24 mouse cellular contexts compared by ENCODE assay signal in the genomic region with DNA sequence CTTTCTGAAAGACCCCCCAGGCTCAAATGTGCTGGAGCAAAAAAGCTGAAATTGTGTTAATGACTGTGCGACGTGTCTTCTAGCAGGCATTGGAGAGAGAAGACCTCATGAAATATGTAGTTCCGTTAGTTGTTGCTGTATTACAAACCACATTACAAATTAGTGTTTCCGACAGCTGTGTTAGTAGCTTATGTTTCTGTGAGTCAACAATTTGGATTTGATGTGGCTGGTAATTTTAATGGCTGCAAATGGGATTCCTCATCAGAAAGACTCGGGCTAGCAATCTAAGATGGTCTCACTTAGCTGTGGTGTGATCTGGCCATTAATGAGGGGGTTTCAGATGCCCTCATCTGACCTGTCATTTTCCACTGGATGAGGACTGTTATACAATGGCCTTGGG.
"Had no signal": no experiment of that assay in that cellular context is flagged by ENCODE, and none has a peak within 500 bp of the region (broad histone marks: within the 10 kb centered on the region; RNA-seq: fewer than 3 reads in every experiment).

No protein-coding gene starts in this region.

- H3K9me3 ChIP-seq: hindbrain, embryonic 10.5 days; hindbrain, embryonic 12.5 days; intestine, embryonic 15.5 days; limb, embryonic 10.5 days; limb, embryonic 12.5 days had no signal

- H3K27me3 ChIP-seq: hindbrain, embryonic 12.5 days; intestine, embryonic 15.5 days; limb, embryonic 12.5 days had no signal

- DNase-seq: gastrocnemius, postnatal 14 days; gastrocnemius, postnatal 36 days; heart, adult 11 months; heart, adult 2 months; heart, postnatal 10 days; heart, postnatal 4 days; kidney, adult 18-20 months; kidney, adult 8-10 months; kidney, postnatal 10 days; kidney, postnatal 25 days; kidney, postnatal 4 days; liver had no signal

- H3K9ac ChIP-seq: hindbrain, embryonic 12.5 days; hindbrain, embryonic 14.5 days; intestine, embryonic 15.5 days; limb, embryonic 12.5 days had no signal

- H3K4me3 ChIP-seq: heart, adult 2 months; hindbrain, embryonic 10.5 days; hindbrain, embryonic 12.5 days; intestine, embryonic 15.5 days; layer of hippocampus, adult 2 months; left cerebral cortex, adult 2 months; limb, embryonic 10.5 days; limb, embryonic 12.5 days had no signal

- H3K27ac ChIP-seq: heart, adult 2 months; hindbrain, embryonic 10.5 days; hindbrain, embryonic 12.5 days; hindbrain, embryonic 14.5 days; intestine, embryonic 15.5 days; layer of hippocampus, adult 2 months; left cerebral cortex, adult 2 months; limb, embryonic 10.5 days; limb, embryonic 12.5 days had no signal

- H3K4me1 ChIP-seq: hindbrain, embryonic 10.5 days; hindbrain, embryonic 12.5 days; intestine, embryonic 15.5 days; limb, embryonic 10.5 days; limb, embryonic 12.5 days had no signal

- ATAC-seq: hindbrain, embryonic 16.5 days; inflammation-experienced regulatory T-cells, adult 6 months; intestine, embryonic 15.5 days; intestine, postnatal 0 days had no signal

- H3K4me2 ChIP-seq: heart, embryonic 11.5 days; hindbrain, embryonic 12.5 days; hindbrain, embryonic 14.5 days; intestine, embryonic 15.5 days; limb, embryonic 12.5 days had no signal

- H3K36me3 ChIP-seq: hindbrain, embryonic 10.5 days; hindbrain, embryonic 12.5 days; intestine, embryonic 15.5 days; limb, embryonic 10.5 days; limb, embryonic 12.5 days had no signal
